Mouse (Mus musculus) thymus, postnatal 14 days (tissue): ENCODE results near the gene Arhgap18.

ENCODE experiments used
- DNase-seq: peaks from one replicate; pipeline ENCODE4 v3.0.0; 2021

The Arhgap18 gene

GRCm38 (mm10) chr10:26780581-26780980 is 27.4 kb downstream of the Arhgap18 start:
- no peak for DNase-seq

DNA sequence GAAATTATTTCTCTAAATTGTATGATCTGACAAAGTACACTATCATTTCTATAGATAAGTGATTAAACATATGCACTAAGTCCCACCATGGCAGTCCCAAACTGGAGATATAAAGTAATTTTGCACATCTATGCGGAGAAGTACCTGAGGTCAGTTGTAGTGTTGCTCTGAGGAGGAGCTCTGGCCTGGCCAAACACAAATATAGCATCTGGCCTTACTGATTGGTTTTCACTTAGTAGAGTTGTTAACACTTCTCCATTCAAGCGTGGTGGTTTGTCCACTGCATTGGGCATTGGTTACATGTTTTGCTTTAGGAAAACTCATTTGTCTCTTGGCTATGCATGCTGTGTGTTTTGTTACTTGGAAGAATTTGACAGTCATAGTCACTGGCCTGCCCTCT is 36.5 kb downstream of the Arhgap18 start:
- DNase-seq, result no peak

GRCm38 (mm10) chr10:26791810-26792209 is 38.6 kb downstream of the Arhgap18 start:
- DNase-seq, result no peak

GRCm38 (mm10) chr10:26793013-26793412 is 39.8 kb downstream of the Arhgap18 start:
- no peak for DNase-seq

DNA sequence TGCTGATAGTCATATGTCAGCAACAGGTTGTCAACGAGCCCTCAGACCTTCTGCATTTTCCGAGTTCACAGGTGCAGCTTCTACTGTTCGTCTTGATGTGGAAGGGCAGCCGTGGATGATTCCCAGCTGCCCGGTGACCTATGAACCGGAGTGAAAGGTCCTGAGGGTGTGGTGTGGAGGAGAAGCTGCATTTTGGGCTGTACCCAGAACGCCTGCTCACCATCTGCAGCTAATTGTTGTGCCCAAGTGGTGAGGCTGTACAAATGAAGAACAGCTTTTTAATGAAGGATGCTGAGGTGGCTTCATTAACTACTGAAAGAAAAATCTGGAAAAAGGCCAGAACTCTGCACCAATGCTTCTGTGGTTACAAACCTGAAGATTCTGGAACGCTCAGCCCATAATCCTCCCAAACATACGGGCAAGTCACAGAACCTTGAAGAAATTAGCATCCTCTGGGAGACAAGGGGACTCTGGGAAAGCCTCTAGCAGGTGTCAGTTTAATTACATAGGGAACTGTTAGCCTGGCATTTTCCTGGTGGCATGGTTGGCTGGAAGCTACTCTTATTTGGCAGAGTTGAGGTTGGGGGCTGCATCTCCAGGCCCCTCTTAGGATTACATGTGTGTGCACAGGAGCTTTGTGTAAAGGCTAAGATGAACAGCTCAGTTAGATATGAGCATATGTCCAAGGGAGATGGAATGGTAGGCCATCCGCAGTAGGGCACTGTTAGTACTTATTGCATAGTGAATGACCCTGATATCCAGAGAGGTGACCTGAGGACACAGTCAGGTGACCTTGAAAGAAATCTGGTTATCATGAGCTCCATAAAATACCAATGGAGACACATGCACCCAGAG is 43.4 kb downstream of the Arhgap18 start:
- no peak for DNase-seq

GRCm38 (mm10) chr10:26797287-26797672 is 44.1 kb downstream of the Arhgap18 start:
- no peak for DNase-seq

DNA sequence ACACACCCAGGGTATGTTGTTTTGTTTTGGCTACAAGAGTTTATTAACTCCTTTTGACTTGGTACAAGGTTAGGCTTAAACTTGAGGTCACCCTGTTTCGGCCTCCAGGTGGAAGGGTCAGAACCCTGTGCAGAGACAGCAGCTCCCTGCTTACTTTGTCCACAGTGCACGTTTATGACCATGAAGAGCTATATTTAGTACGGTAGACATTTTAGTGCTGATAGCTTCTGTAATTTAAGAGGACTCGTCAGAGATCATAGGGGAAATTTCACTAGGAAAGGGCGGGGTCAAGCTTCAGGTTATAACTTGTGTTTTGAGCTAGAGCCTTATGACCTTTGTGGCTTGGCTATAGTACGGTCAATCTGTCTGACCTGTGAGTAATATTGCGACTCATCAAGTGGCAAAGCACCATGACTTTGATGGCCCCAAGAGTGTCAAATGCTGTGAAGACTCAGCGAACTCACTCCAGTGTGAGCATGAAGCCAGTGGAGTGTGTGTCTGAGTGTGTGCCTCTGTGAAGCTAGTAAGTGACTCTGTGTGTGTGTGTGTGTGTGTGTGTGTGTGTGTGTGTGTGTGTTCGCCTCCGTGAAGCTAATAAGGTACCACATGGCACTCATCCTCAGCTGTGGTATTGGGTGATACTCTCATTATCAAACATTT is 45.7 kb downstream of the Arhgap18 start:
- DNase-seq, result no peak

- DNase-seq, result peak; percentile 63
These were observed 46.4 kb downstream of the Arhgap18 start for GRCm38 (mm10) chr10:26799562-26800051.

DNA sequence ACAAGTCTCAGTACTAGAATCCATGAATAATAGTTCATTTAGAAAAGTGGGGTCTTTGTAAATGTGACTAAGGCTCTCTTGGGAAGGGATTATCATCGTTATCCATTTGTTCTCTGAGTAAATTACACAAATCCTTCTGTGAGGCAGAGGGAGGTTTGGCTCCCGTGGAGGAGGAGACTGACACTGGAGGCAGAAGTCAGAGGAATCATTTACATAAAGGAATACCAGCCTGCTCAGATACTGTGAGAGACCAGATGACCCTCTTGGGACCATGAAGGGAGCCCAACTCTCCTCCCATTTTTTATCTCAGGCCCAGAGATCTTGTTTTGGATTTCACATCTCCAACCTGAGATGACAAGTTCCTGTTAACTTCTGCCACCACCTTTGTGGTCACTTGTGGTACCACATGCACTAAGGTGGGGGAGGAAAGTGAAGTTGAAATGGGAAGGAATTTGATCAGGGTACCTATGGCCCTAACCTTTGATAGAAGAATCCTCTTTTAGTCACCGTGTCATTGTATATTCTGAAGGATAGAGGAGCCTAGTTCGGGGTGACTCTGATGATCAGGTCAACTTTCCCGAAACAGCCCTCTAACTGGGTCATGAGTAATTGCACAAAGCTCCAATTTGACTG is 51.2 kb downstream of the Arhgap18 start:
- no peak for DNase-seq

- DNase-seq, result no peak
These were observed 51.8 kb downstream of the Arhgap18 start for GRCm38 (mm10) chr10:26805007-26805406.

DNA sequence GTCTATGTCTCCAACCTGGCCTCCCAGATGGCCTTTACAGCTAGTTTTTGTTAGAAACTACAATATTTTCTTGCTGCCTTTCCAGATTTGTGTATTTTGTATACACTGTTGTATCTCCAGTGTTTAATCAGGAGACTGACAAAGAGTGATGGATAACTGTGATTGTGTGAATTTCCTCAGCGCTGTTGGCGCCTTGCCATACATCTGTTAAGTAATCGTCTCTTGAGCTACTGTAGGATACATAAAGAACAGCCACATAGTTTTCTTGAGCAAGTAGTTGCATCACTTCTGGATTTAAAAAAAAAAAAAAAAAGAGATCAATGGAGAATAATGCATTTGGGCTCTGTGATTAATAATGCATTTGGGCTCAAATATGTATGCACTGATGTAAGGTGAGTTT is 52.9 kb downstream of the Arhgap18 start:
- DNase-seq, result no peak

DNA sequence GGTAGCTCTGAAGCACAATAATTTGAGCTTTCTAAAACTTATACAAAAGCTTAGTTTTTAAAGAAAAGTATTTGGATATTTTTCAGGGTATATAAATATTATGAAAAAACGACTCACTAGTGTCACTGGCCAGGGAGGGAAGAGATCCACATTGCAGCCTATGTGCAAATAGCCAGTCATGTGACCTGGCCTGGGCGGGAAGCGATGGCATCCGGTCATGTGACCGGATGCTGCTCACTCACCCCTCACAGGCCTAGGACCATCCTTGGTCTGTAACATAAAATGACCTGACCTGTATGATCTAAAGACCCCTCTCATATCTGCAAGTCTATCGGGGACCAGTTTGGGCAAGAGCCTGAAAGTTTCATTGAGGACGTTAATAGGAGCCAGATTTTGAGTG is 56.8 kb downstream of the Arhgap18 start:
- no peak for DNase-seq

DNA sequence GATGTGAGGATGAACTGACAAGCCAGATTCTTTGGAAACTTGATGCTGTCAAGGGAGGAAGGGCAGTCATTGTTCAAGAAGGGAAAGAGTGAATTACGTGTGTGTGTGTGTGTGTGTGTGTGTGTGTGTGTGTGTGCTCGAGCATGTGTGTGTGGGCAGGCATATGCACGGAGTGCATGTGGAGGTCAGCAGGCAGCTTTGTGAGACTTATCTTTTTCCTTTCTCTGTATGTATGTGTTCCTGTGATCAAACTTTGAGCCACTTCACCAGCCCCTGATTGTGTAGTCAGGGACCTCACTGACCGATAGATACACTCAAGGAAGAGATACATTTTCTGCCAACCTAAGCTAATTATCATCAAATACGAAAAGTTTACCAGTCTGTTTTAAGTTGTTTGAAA is 57.6 kb downstream of the Arhgap18 start:
- no peak for DNase-seq

- DNase-seq, result no peak
These were observed 58.1 kb downstream of the Arhgap18 start for GRCm38 (mm10) chr10:26811342-26811741.

- no peak for DNase-seq
These were observed 62.4 kb downstream of the Arhgap18 start for GRCm38 (mm10) chr10:26815646-26816045.

GRCm38 (mm10) chr10:26820326-26820725 is 67.1 kb downstream of the Arhgap18 start:
- DNase-seq, result no peak

DNA sequence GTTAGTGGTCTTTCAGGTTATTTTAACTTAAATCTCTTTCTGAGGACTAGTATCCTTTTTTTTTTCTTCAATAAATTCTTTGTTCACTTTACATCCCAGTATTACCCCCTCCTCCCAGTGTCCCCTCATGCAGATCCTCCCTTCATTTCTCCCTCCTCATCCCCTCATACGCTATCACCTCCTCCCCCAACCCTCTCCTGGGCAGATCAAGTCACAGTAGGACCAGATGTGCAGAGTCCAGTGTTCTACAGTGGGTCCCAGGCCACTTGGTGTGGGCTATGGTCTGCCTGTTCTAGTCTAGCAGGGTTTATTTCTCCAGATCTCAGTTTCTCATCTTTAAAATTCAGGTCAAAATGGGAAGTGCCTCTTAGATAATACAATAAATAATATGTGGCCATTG is 67.7 kb downstream of the Arhgap18 start:
- DNase-seq, result no peak

- DNase-seq, result no peak
These were observed 70.8 kb downstream of the Arhgap18 start for GRCm38 (mm10) chr10:26823997-26824396.

- no peak for DNase-seq
These were observed 72.1 kb downstream of the Arhgap18 start for GRCm38 (mm10) chr10:26825246-26825889.

DNA sequence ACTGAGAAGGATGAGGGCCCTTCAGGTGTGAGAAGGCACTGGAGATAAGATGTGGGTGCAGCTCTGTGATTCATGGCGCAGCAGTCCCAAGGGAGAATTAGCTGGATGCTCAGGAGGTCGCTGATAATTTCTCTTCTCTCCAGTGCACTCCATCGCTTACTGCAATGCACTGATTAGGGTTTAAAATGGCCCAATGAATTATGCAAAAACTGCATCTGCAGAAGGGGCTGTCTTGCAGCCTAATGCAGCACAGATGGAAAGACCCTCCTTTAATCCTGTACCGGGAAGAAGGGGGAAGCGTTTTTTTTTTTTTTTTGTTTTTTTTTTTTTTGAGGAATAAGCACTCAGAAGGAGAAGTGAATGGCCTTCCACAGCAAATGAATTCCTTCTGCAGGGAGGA is 74.1 kb downstream of the Arhgap18 start:
- no peak for DNase-seq

- DNase-seq, result no peak
These were observed 75.4 kb downstream of the Arhgap18 start for GRCm38 (mm10) chr10:26828412-26829137.

- DNase-seq, result no peak
These were observed 78.8 kb downstream of the Arhgap18 start for GRCm38 (mm10) chr10:26832068-26832467.
